Mouse (Mus musculus) liver, postnatal 0 days (tissue): ENCODE data around the gene Six5.

Experiments
- CTCF ChIP-seq: sonication (generic); IDR thresholded peaks from 2 replicates; pipeline ENCODE4 v1.5.1; 2016; ENCODE audit warnings: antibody characterized with exemption, low read depth
- EP300 ChIP-seq: IDR thresholded peaks from 2 replicates; pipeline ENCODE4 v1.6.1; 2016; ENCODE audit warnings: antibody characterized with exemption, low read depth, mild to moderate bottlenecking

DNA sequence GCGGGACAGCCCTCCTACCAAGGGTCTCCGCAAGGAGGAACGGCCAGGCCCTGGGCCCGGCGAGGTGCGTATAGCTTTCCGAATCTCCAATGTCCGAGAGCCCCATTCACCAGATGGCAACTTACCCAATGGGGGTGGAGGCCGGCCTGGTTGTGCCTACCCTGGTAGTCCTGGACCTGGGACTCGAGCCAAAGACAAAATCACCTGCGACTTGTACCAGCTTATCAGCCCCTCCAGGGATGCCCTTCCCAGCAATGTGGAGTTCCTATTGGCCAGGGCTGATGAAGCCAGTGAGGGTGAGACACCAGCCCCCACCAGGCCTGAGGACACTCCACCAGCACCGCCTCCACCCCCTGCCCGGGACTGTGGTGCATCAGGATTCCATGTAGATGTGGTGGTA is 41.8 kb downstream of the Six5 start:
- TF ChIP-seq CTCF (no peak), EP300 (no peak)
